Mouse (Mus musculus) midbrain, embryonic 16.5 days (tissue): Measurements from ENCODE around the gene Itga5. TPM values are rescaled to one million over a fixed set of nuclear protein-coding genes. Genes with fewer than 3 reads are reported as not detected.

ENCODE experiments used
- ATAC-seq: fragments of 200-750 bp; cut with Nextera tagmentation; 2 replicates; pipeline ENCODE4 v1.8.0; 2017; ENCODE audit warnings: moderate TSS enrichment
- H3K27ac ChIP-seq: fragments of 300-500 bp; sonication (generic); 2 replicates; pipeline ENCODE4 v1.5.1; 2014; ENCODE audit warnings: mild to moderate bottlenecking, low read length, mixed read lengths
- H3K27me3 ChIP-seq: fragments of 300-500 bp; sonication (generic); 2 replicates; pipeline ENCODE4 v1.6.1; 2014; ENCODE audit warnings: low read depth, low read length, mixed read lengths; ENCODE audit not compliant: control insufficient read depth, insufficient read depth
- H3K36me3 ChIP-seq: fragments of 300-500 bp; sonication (generic); 2 replicates; pipeline ENCODE4 v1.6.1; 2014; ENCODE audit warnings: mild to moderate bottlenecking, low read length, moderate library complexity, mixed read lengths; ENCODE audit not compliant: control insufficient read depth, insufficient read depth
- H3K4me1 ChIP-seq: fragments of 300-500 bp; sonication (generic); 2 replicates; pipeline ENCODE4 v1.6.1; 2014; ENCODE audit warnings: mild to moderate bottlenecking, low read length, mixed read lengths; ENCODE audit not compliant: control insufficient read depth, insufficient read depth
- H3K4me2 ChIP-seq: fragments of 300-500 bp; sonication (generic); 2 replicates; pipeline ENCODE4 v1.6.1; 2014; ENCODE audit warnings: mild to moderate bottlenecking, low read length, mixed read lengths
- H3K4me3 ChIP-seq: fragments of 300-500 bp; sonication (generic); 2 replicates; pipeline ENCODE4 v1.5.1; 2014; ENCODE audit warnings: low read depth, mild to moderate bottlenecking, low read length, moderate library complexity, mixed read lengths
- H3K9ac ChIP-seq: fragments of 300-500 bp; sonication (generic); 2 replicates; pipeline ENCODE4 v1.6.1; 2014; ENCODE audit warnings: low read depth, low read length, mixed read lengths
- H3K9me3 ChIP-seq: fragments of 300-500 bp; sonication (generic); replicated peaks from 2 replicates; pipeline ENCODE4 v1.6.1; 2014; ENCODE audit warnings: mild to moderate bottlenecking, low read length, mixed read lengths; ENCODE audit not compliant: control insufficient read depth, poor library complexity, severe bottlenecking
- WGBS: fragments of 180-500 bp; shearing (Covaris S2); extraction: QIAGEN DNeasy Blood & Tissue Kit; methylation state at CpG from one replicate; pipeline ENCODE4 v1.1.7; 2014; 5-methylcytosine and 5-hydroxymethylcytosine counted together
- polyA plus RNA-seq: library from polyadenylated mRNA; unstranded; fragments of >200 nt; fragmentation: Nextera tagmentation; extraction: Ambion mirVana; gene quantifications from 2 replicates; pipeline ENCODE4 v1.2.1, GENCODE M21; 2015

Itga5 gene
- polyA plus RNA-seq, 1 experiment from 2014 or later, result 5.8 TPM

DNA sequence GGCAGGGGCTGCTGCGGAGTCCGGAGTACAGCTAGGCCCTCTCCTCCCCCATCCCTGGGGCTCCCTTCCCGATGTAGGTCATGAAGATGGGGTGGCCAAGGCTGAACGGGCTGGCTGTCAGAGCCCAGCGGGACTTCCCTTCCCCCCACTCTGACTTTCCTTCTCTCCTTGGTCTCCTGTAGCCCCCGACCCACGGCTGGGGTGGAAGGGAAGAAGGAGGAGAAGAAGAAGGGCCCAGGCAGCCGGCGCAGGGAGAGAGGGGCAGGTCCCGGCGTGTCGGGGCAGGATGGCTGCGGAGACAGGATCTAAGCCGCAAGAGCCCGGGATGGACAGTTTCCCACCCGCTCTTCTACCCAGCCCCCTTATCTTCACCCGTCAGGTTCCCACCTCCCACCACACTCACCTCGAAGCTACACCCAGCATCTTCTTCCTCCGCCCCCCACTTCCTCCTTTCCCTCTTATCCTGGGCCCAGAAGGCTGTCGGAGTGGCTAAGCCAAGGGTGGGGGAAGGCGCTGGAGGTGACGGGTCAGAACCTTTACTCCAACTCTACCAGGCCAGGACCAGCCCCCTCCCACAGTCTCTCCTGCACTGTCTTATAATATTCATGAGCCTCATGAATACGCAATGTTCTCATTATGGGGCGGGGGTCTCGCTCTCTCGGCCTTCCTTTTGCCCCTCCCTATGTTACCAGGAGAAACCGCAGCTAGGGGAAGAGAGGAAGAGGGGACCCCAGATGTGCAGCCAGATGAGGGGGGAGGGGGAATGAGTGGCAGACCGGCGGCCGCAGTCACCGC is 27.2 kb downstream of the Itga5 start:
- H3K9me3 ChIP-seq, result no peaks in the 10 kb centered on the region
- peak overlapping the region; percentile 39; the same call in 1 of the 2 replicates for H3K27ac ChIP-seq
- ATAC-seq, result peak; percentile 46
- H3K27me3 ChIP-seq, result no peaks in the 10 kb centered on the region
- H3K36me3 ChIP-seq, result no peaks in the 10 kb centered on the region
- WGBS, result 6% methylated on average over 28 of the region's 31 CpGs
- peak overlapping the region; percentile 81 for H3K9ac ChIP-seq
- H3K4me3 ChIP-seq, result peak overlapping the region; percentile 65
- H3K4me1 ChIP-seq, result peaks cover 28% of the 10 kb centered on the region
- H3K4me2 ChIP-seq, result peak overlapping the region; percentile 78

DNA sequence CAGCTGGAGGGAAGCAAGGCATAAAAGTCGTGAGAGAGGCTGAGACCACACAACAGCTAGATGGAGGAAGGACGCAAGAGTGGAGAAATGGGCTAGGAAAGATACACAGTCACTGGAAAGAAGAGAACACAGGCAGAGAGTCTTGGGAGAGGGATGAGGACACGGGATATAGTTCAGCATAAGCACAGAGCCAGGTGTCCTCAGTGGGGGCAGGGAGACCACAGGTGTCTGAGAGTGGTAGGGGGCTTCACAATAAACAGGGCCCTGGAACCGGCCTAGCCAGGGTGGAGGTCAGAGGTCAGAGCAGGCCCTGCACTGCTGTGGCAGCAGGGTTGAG is 27.8 kb downstream of the Itga5 start:
- Histone ChIP-seq H3K4me2 (peak overlapping the region; percentile 78), H3K9ac (peak overlapping the region; percentile 81), H3K9me3 (no peaks in the 10 kb centered on the region), H3K36me3 (no peaks in the 10 kb centered on the region), H3K27ac (no peak overlapping the region), H3K27me3 (no peaks in the 10 kb centered on the region), H3K4me3 (peak overlapping the region; percentile 65), H3K4me1 (peaks cover 34% of the 10 kb centered on the region)
- WGBS, result 40% methylated on average over 4 of the region's 4 CpGs
- no peak for ATAC-seq

DNA sequence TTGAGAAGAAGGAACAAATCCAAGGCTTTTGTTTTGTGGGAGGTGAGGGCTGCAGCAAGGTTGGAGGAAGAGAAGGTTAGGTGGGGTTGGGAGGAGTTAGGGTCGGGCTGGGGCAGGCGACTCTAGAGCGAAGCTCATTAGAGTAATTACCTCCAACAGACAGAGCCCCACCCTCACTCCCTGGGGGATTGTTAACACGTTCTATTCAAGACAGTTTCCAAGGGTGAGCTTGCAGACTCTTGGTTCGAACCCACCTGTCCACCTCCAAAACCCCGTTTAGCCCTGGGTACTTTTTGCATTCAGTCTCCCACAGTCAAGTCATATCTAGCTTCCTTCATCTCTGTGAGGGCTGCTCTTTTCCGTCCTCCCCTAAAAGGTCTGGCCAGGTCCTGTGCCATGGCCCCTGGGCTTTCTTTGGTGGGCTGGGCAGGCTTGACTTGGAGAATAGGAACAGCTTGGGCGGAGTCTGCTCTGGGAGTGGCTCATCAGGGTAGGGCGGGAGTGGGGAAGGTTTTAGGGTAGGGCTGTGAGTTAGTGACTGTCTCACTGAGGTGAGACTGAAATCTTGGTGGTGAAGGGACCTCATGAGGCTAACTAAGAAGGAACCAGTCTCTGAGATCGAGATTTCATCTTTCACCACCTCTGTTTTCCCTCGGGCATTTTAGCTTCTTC is 29.4 kb downstream of the Itga5 start:
- Histone ChIP-seq H3K4me2 (no peak overlapping the region), H3K9me3 (no peaks in the 10 kb centered on the region), H3K27ac (no peak overlapping the region), H3K27me3 (no peaks in the 10 kb centered on the region), H3K4me3 (no peak overlapping the region), H3K4me1 (peaks cover 39% of the 10 kb centered on the region), H3K36me3 (no peaks in the 10 kb centered on the region), H3K9ac (no peak overlapping the region)
- no peak for ATAC-seq
- 28% methylated on average over 11 of the region's 11 CpGs for WGBS

- no peaks in the 10 kb centered on the region for H3K9me3 ChIP-seq
- H3K27me3 ChIP-seq, result no peaks in the 10 kb centered on the region
- no peaks in the 10 kb centered on the region for H3K36me3 ChIP-seq
- peaks cover 36% of the 10 kb centered on the region for H3K4me1 ChIP-seq
- no peak overlapping the region for H3K4me2 ChIP-seq
- 0 out of 2 replicates have a peak overlapping the region, but pooled peaks have one; percentile 4 for H3K27ac ChIP-seq
- no peak overlapping the region for H3K9ac ChIP-seq
- WGBS, result 23% methylated on average over 7 of the region's 7 CpGs
- no peak for ATAC-seq
- no peak overlapping the region for H3K4me3 ChIP-seq
Observed at GRCm38 (mm10) chr15:103335488-103336235, 30.9 kb downstream of the Itga5 start.

DNA sequence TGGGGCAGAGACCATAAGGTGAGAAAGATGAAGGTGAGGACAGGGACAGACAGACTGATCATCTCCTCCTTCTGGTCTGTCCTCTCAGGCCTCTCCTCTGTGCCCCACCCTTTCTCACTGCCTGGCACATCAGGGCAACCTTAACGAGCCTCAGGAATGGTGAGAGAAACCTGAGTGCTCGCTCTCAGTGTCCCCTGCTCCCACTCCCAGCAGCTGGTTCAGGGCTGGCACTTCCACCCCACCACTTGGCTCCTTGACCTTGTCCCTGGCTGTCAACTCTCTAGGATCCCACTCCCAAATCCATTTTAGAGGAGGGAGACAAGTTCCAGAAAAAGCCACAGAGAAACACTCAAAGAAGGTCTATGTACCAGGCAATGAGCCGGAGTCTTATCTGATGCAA is 31.5 kb downstream of the Itga5 start:
- Histone ChIP-seq H3K4me3 (no peak overlapping the region), H3K4me2 (no peak overlapping the region), H3K9me3 (no peaks in the 10 kb centered on the region), H3K36me3 (no peaks in the 10 kb centered on the region), H3K27ac (no peak overlapping the region), H3K4me1 (peaks cover 30% of the 10 kb centered on the region), H3K9ac (no peak overlapping the region), H3K27me3 (no peaks in the 10 kb centered on the region)
- 65% methylated on average over 3 of the region's 3 CpGs for WGBS
- ATAC-seq, result no peak

GRCm38 (mm10) chr15:103334194-103334593 is 32.4 kb downstream of the Itga5 start:
- Histone ChIP-seq H3K36me3 (no peaks in the 10 kb centered on the region), H3K27ac (peak overlapping the region; percentile 38; the same call in 1 of the 2 replicates), H3K4me1 (peaks cover 29% of the 10 kb centered on the region), H3K4me3 (no peak overlapping the region), H3K4me2 (no peak overlapping the region; the same call in 1 of the 2 replicates), H3K27me3 (no peaks in the 10 kb centered on the region), H3K9ac (no peak overlapping the region), H3K9me3 (no peaks in the 10 kb centered on the region)
- WGBS, result 0% methylated on average over 1 of the region's 2 CpGs
- no peak for ATAC-seq

- H3K4me1 ChIP-seq, result peaks cover 25% of the 10 kb centered on the region
- no peaks in the 10 kb centered on the region for H3K36me3 ChIP-seq
- 44% methylated on average over 5 of the region's 5 CpGs for WGBS
- H3K9ac ChIP-seq, result no peak overlapping the region
- H3K4me2 ChIP-seq, result no peak overlapping the region; the same call in 1 of the 2 replicates
- no peaks in the 10 kb centered on the region for H3K27me3 ChIP-seq
- no peak overlapping the region for H3K4me3 ChIP-seq
- H3K27ac ChIP-seq, result peak overlapping the region; percentile 38; the same call in 1 of the 2 replicates
- no peak for ATAC-seq
- H3K9me3 ChIP-seq, result no peaks in the 10 kb centered on the region
Observed at GRCm38 (mm10) chr15:103333738-103334137, 32.8 kb downstream of the Itga5 start.

GRCm38 (mm10) chr15:103333081-103333615 is 33.4 kb downstream of the Itga5 start:
- Histone ChIP-seq H3K9me3 (no peaks in the 10 kb centered on the region), H3K36me3 (no peaks in the 10 kb centered on the region), H3K27me3 (no peaks in the 10 kb centered on the region), H3K27ac (no peak overlapping the region), H3K9ac (peak overlapping the region; percentile 50), H3K4me3 (no peak overlapping the region), H3K4me2 (no peak overlapping the region), H3K4me1 (peaks cover 22% of the 10 kb centered on the region)
- ATAC-seq, result no peak
- 51% methylated on average over 5 of the region's 5 CpGs for WGBS
